13 mouse cellular contexts compared by ENCODE assay signal in genomic region chr10:21669750-21670161, GRCm38 (mm10).
DNase-seq lines count a peak whose midpoint lies in the region; ATAC-seq and TF ChIP-seq lines count a peak whose summit lies in the region.
"Had no signal": no experiment of that assay in that cellular context is flagged by ENCODE, and none has a peak within 500 bp of the region (broad histone marks: within the 10 kb centered on the region; RNA-seq: fewer than 3 reads in every experiment).

No protein-coding gene starts in this region.

- H3K27me3 ChIP-seq in heart, adult 2 months (ENCODE audit: control insufficient read depth, insufficient read depth, low read length), result no peaks in the 10 kb centered on the region
- no peaks in the 10 kb centered on the region for H3K27me3 ChIP-seq in heart, embryonic 12.5 days (replicated peaks)
- no peaks in the 10 kb centered on the region for H3K27me3 ChIP-seq in lung, embryonic 16.5 days (ENCODE audit: control insufficient read depth, insufficient read depth, low read depth, low read length)
- H3K27me3 ChIP-seq in hindbrain, embryonic 16.5 days (replicated peaks; ENCODE audit: control insufficient read depth, insufficient read depth, low read length), result no peaks in the 10 kb centered on the region
- H3K27me3 ChIP-seq: CH12.LX; forebrain, embryonic 12.5 days; megakaryocyte, embryonic 14.5 days; neural tube, embryonic 12.5 days had no signal

- H3K9me3 ChIP-seq in heart, embryonic 12.5 days (replicated peaks), result no peaks in the 10 kb centered on the region
- H3K9me3 ChIP-seq in lung, embryonic 16.5 days (ENCODE audit: control insufficient read depth, low read length), result no peaks in the 10 kb centered on the region
- H3K9me3 ChIP-seq in hindbrain, embryonic 16.5 days (ENCODE audit: control insufficient read depth, low read length), result no peaks in the 10 kb centered on the region
- H3K9me3 ChIP-seq: forebrain, embryonic 12.5 days; neural tube, embryonic 12.5 days had no signal

- no peaks in the 10 kb centered on the region for H3K79me2 ChIP-seq in heart, adult 2 months (replicated peaks; ENCODE audit: control insufficient read depth, insufficient read depth, low read length)

- peak overlapping the region; percentile 60 for H3K9ac ChIP-seq in heart, adult 2 months (ENCODE audit: low read depth, low read length)
- H3K9ac ChIP-seq in heart, embryonic 12.5 days, result no peak overlapping the region
- no peak overlapping the region for H3K9ac ChIP-seq in lung, embryonic 16.5 days (ENCODE audit: low read length)
- H3K9ac ChIP-seq in hindbrain, embryonic 16.5 days (ENCODE audit: low read depth, low read length), result no peak overlapping the region
- H3K9ac ChIP-seq: forebrain, embryonic 12.5 days; neural tube, embryonic 12.5 days had no signal

- peak overlapping the region; percentile 6; the same call in 1 of the 2 replicates for H3K4me3 ChIP-seq in heart, adult 2 months
- H3K4me3 ChIP-seq in heart, embryonic 12.5 days, result no peak overlapping the region
- no peak overlapping the region for H3K4me3 ChIP-seq in lung, embryonic 16.5 days (ENCODE audit: low read length)
- no peak overlapping the region for H3K4me3 ChIP-seq in hindbrain, embryonic 16.5 days (ENCODE audit: low read length)
- H3K4me3 ChIP-seq: forebrain, embryonic 12.5 days; megakaryocyte, embryonic 14.5 days; neural tube, embryonic 12.5 days had no signal

- no peak for ATAC-seq in heart, embryonic 12.5 days (ENCODE audit: insufficient number of reproducible peaks, low FRiP score)
- peak; percentile 47; the same call in 1 of the 2 replicates for ATAC-seq in lung, embryonic 16.5 days (ENCODE audit: low read depth)
- no peak for ATAC-seq in hindbrain, embryonic 16.5 days

- H3K36me3 ChIP-seq in heart, adult 2 months (ENCODE audit: control insufficient read depth, insufficient read depth, low read length), result peaks cover 5% of the 10 kb centered on the region; the same call in 1 of the 2 replicates
- no peaks in the 10 kb centered on the region for H3K36me3 ChIP-seq in heart, embryonic 12.5 days
- no peaks in the 10 kb centered on the region for H3K36me3 ChIP-seq in lung, embryonic 16.5 days (ENCODE audit: control insufficient read depth, insufficient read depth, low read length)
- no peaks in the 10 kb centered on the region for H3K36me3 ChIP-seq in hindbrain, embryonic 16.5 days (ENCODE audit: control insufficient read depth, insufficient read depth, low read length)
- H3K36me3 ChIP-seq: forebrain, embryonic 12.5 days; neural tube, embryonic 12.5 days had no signal

- peak overlapping the region; percentile 77 for H3K27ac ChIP-seq in heart, adult 2 months
- no peak overlapping the region for H3K27ac ChIP-seq in heart, embryonic 12.5 days (ENCODE audit: poor library complexity, severe bottlenecking)
- peak overlapping the region; percentile 46 for H3K27ac ChIP-seq in lung, embryonic 16.5 days (ENCODE audit: low read length)
- no peak overlapping the region for H3K27ac ChIP-seq in hindbrain, embryonic 16.5 days (ENCODE audit: low read depth, low read length)
- H3K27ac ChIP-seq: forebrain, embryonic 12.5 days; neural tube, embryonic 12.5 days had no signal

- no peak overlapping the region for H3K4me2 ChIP-seq in heart, embryonic 12.5 days
- no peak overlapping the region; the same call in 1 of the 2 replicates for H3K4me2 ChIP-seq in lung, embryonic 16.5 days (ENCODE audit: low read depth, low read length)
- no peak overlapping the region for H3K4me2 ChIP-seq in hindbrain, embryonic 16.5 days (ENCODE audit: low read length)
- H3K4me2 ChIP-seq: forebrain, embryonic 12.5 days; neural tube, embryonic 12.5 days had no signal

- no peak for TF ChIP-seq CTCF in heart, adult 2 months (IDR thresholded peaks at IDR 0.05)

- intact Hi-C loops in heart, adult 2 months (cut with DNase I), result loop anchor here (2.0 kb wide), 2 partner anchors 41 to 323 kb away; no protein-coding TSS in a partner anchor

- peak in 1 of 2 experiments; percentile 16 for DNase-seq in heart, adult 2 months
- DNase-seq in heart, adult 8-10 months (ENCODE audit: low spot score), result peak; percentile 40
- DNase-seq in kidney, adult 8-10 months, result peak; percentile 17 to 30
- DNase-seq in urinary bladder, postnatal 10 days (ENCODE audit: low spot score), result no peak
- no peak for DNase-seq in embryo, embryonic 11 days
- DNase-seq: left cerebral cortex, postnatal 4 days had no signal

- TF ChIP-seq POLR2A in heart, adult 2 months (IDR thresholded peaks at IDR 0.05; ENCODE audit: insufficient read depth, low read depth, low read length), result no peak

- peaks cover 11% of the 10 kb centered on the region for H3K4me1 ChIP-seq in heart, adult 2 months (ENCODE audit: control insufficient read depth, insufficient read depth, low read length)
- H3K4me1 ChIP-seq in heart, embryonic 12.5 days (replicated peaks), result peaks cover 15% of the 10 kb centered on the region
- no peaks in the 10 kb centered on the region for H3K4me1 ChIP-seq in lung, embryonic 16.5 days (replicated peaks; ENCODE audit: control insufficient read depth, insufficient read depth, low read length)
- H3K4me1 ChIP-seq in hindbrain, embryonic 16.5 days (ENCODE audit: control insufficient read depth, insufficient read depth, low read depth, low read length), result no peaks in the 10 kb centered on the region
- H3K4me1 ChIP-seq: forebrain, embryonic 12.5 days; megakaryocyte, embryonic 14.5 days; neural tube, embryonic 12.5 days had no signal

- TF ChIP-seq EP300 in heart, adult 2 months (IDR thresholded peaks at IDR 0.05; ENCODE audit: insufficient read depth, low read depth, low read length), result no peak

- 22% methylated on average over 11 of the region's 11 CpGs for WGBS in heart, adult 2 months
- 46% methylated on average over 11 of the region's 11 CpGs for WGBS in heart, embryonic 12.5 days
- 53% methylated on average over 11 of the region's 11 CpGs for WGBS in lung, embryonic 16.5 days
- WGBS in hindbrain, embryonic 16.5 days, result 65% methylated on average over 11 of the region's 11 CpGs

Comparison
In these comparisons a context has a peak if more than half of its experiments do, and no peak if none do; other contexts are left out.
1. H3K27ac ChIP-seq: peak in heart, adult 2 months (single experiment) and lung, embryonic 16.5 days (single experiment); none in heart, embryonic 12.5 days (single experiment) and hindbrain, embryonic 16.5 days (single experiment).
2. DNase-seq: peak in heart, adult 8-10 months (single experiment) and kidney, adult 8-10 months (2 of 2); none in urinary bladder, postnatal 10 days (single experiment) and embryo, embryonic 11 days (single experiment).